Mouse (Mus musculus): ENCODE measurements around the gene Schip1.
A peak's percentile ranks its signal among the peaks of the same experiment; 100 is the strongest.

Gene Schip1

GRCm38 (mm10) chr3:68513340-68514119, 448.9 kb downstream of the Schip1 start:
- DNase-seq (ENCODE audit: low spot score): no peak

- DNase-seq (ENCODE audit: low spot score): no peak
Measured at GRCm38 (mm10) chr3:68514120-68514497, 449.5 kb downstream of the Schip1 start.

GRCm38 (mm10) chr3:68514717-68515116, 450.1 kb downstream of the Schip1 start:
- no peak for DNase-seq (ENCODE audit: low spot score)

- no peak for DNase-seq (ENCODE audit: low spot score)
Measured at GRCm38 (mm10) chr3:68516393-68517081, 451.9 kb downstream of the Schip1 start.

- no peak for DNase-seq (ENCODE audit: low spot score)
Measured at GRCm38 (mm10) chr3:68517236-68517635, 452.6 kb downstream of the Schip1 start.

- no peak for DNase-seq (ENCODE audit: low spot score)
Measured at GRCm38 (mm10) chr3:68518041-68518440, 453.4 kb downstream of the Schip1 start.

GRCm38 (mm10) chr3:68518586-68518985, 454.0 kb downstream of the Schip1 start:
- no peak for DNase-seq (ENCODE audit: low spot score)

- no peak for DNase-seq (ENCODE audit: low spot score)
Measured at GRCm38 (mm10) chr3:68525361-68525878, 460.8 kb downstream of the Schip1 start.

GRCm38 (mm10) chr3:68526416-68526815, 461.8 kb downstream of the Schip1 start:
- no peak for DNase-seq (ENCODE audit: low spot score)

- no peak for DNase-seq (ENCODE audit: low spot score)
Measured at GRCm38 (mm10) chr3:68527182-68527581, 462.6 kb downstream of the Schip1 start.

GRCm38 (mm10) chr3:68531908-68532307, 467.3 kb downstream of the Schip1 start:
- no peak for DNase-seq (ENCODE audit: low spot score)

GRCm38 (mm10) chr3:68534571-68535051, 470.0 kb downstream of the Schip1 start:
- DNase-seq (ENCODE audit: low spot score): no peak

- DNase-seq (ENCODE audit: low spot score): no peak
Measured at GRCm38 (mm10) chr3:68535160-68535728, 470.6 kb downstream of the Schip1 start.

GRCm38 (mm10) chr3:68536071-68536470, 471.5 kb downstream of the Schip1 start:
- DNase-seq (ENCODE audit: low spot score): no peak

- DNase-seq (ENCODE audit: low spot score): no peak
Measured at GRCm38 (mm10) chr3:68541688-68542087, 477.1 kb downstream of the Schip1 start.

- DNase-seq (ENCODE audit: low spot score): peak; percentile 23
Measured at GRCm38 (mm10) chr3:68542944-68543501, 478.4 kb downstream of the Schip1 start.

- DNase-seq (ENCODE audit: low spot score): no peak
Measured at GRCm38 (mm10) chr3:68544811-68545210, 480.2 kb downstream of the Schip1 start.

- DNase-seq (ENCODE audit: low spot score): no peak
Measured at GRCm38 (mm10) chr3:68545898-68546297, 481.3 kb downstream of the Schip1 start.

- DNase-seq (ENCODE audit: low spot score): no peak
Measured at GRCm38 (mm10) chr3:68555087-68555662, 490.6 kb downstream of the Schip1 start.

GRCm38 (mm10) chr3:68556891-68557290, 492.3 kb downstream of the Schip1 start:
- no peak for DNase-seq (ENCODE audit: low spot score)

GRCm38 (mm10) chr3:68558744-68559143, 494.1 kb downstream of the Schip1 start:
- no peak for DNase-seq (ENCODE audit: low spot score)

GRCm38 (mm10) chr3:68560057-68560456, 495.5 kb downstream of the Schip1 start:
- no peak for DNase-seq (ENCODE audit: low spot score)

All from spleen, adult 12 weeks (tissue).